Mouse (Mus musculus) midbrain, embryonic 16.5 days (tissue): ENCODE results near the gene Eps15l1. TPM values are rescaled to one million over a fixed set of nuclear protein-coding genes. Genes with fewer than 3 reads are reported as not detected.

Source experiments
- ATAC-seq: fragments of 200-750 bp; cut with Nextera tagmentation; 2 replicates; pipeline ENCODE4 v1.8.0; 2017; ENCODE audit warnings: moderate TSS enrichment
- H3K27ac ChIP-seq: fragments of 300-500 bp; sonication (generic); 2 replicates; pipeline ENCODE4 v1.5.1; 2014; ENCODE audit warnings: mild to moderate bottlenecking, low read length, mixed read lengths
- H3K27me3 ChIP-seq: fragments of 300-500 bp; sonication (generic); 2 replicates; pipeline ENCODE4 v1.6.1; 2014; ENCODE audit warnings: low read depth, low read length, mixed read lengths; ENCODE audit not compliant: control insufficient read depth, insufficient read depth
- H3K36me3 ChIP-seq: fragments of 300-500 bp; sonication (generic); 2 replicates; pipeline ENCODE4 v1.6.1; 2014; ENCODE audit warnings: mild to moderate bottlenecking, low read length, moderate library complexity, mixed read lengths; ENCODE audit not compliant: control insufficient read depth, insufficient read depth
- H3K4me1 ChIP-seq: fragments of 300-500 bp; sonication (generic); 2 replicates; pipeline ENCODE4 v1.6.1; 2014; ENCODE audit warnings: mild to moderate bottlenecking, low read length, mixed read lengths; ENCODE audit not compliant: control insufficient read depth, insufficient read depth
- H3K4me2 ChIP-seq: fragments of 300-500 bp; sonication (generic); 2 replicates; pipeline ENCODE4 v1.6.1; 2014; ENCODE audit warnings: mild to moderate bottlenecking, low read length, mixed read lengths
- H3K4me3 ChIP-seq: fragments of 300-500 bp; sonication (generic); 2 replicates; pipeline ENCODE4 v1.5.1; 2014; ENCODE audit warnings: low read depth, mild to moderate bottlenecking, low read length, moderate library complexity, mixed read lengths
- H3K9ac ChIP-seq: fragments of 300-500 bp; sonication (generic); 2 replicates; pipeline ENCODE4 v1.6.1; 2014; ENCODE audit warnings: low read depth, low read length, mixed read lengths
- H3K9me3 ChIP-seq: fragments of 300-500 bp; sonication (generic); replicated peaks from 2 replicates; pipeline ENCODE4 v1.6.1; 2014; ENCODE audit warnings: mild to moderate bottlenecking, low read length, mixed read lengths; ENCODE audit not compliant: control insufficient read depth, poor library complexity, severe bottlenecking
- WGBS: fragments of 180-500 bp; shearing (Covaris S2); extraction: QIAGEN DNeasy Blood & Tissue Kit; methylation state at CpG from one replicate; pipeline ENCODE4 v1.1.7; 2014; 5-methylcytosine and 5-hydroxymethylcytosine counted together
- polyA plus RNA-seq: library from polyadenylated mRNA; unstranded; fragments of >200 nt; fragmentation: Nextera tagmentation; extraction: Ambion mirVana; gene quantifications from 2 replicates; pipeline ENCODE4 v1.2.1, GENCODE M21; 2015

Eps15l1 gene
- polyA plus RNA-seq = 56.4 and 57.9 TPM in 2 replicates

GRCm38 (mm10) chr8:72421362-72422335, at the start of gene Eps15l1:
Eps15l1 (minus strand) TSS chr8:72421460.
- Histone ChIP-seq H3K9ac (peak within 1 kb of the TSS; percentile 86), H3K9me3 (no peaks in the 10 kb centered on the region), H3K4me2 (peak within 1 kb of the TSS; percentile 77), H3K4me1 (peaks cover 41% of the 10 kb centered on the region), H3K27ac (peak within 1 kb of the TSS; percentile 81), H3K27me3 (no peaks in the 10 kb centered on the region), H3K36me3 (no peaks in the 10 kb centered on the region), H3K4me3 (peak within 1 kb of the TSS; percentile 69)
- WGBS = 2% methylated on average over 48 of the region's 48 CpGs
- ATAC-seq = peak; percentile 98

GRCm38 (mm10) chr8:72470684-72471083, 49.4 kb upstream of the Eps15l1 start:
- no peak overlapping the region for H3K27ac ChIP-seq
- no peak overlapping the region for H3K4me2 ChIP-seq
- ATAC-seq = no peak
- H3K9me3 ChIP-seq = no peaks in the 10 kb centered on the region
- WGBS = 98% methylated on average over 7 of the region's 7 CpGs
- no peak overlapping the region for H3K4me3 ChIP-seq
- H3K4me1 ChIP-seq = peaks cover 13% of the 10 kb centered on the region
- H3K27me3 ChIP-seq = no peaks in the 10 kb centered on the region
- H3K9ac ChIP-seq = no peak overlapping the region
- H3K36me3 ChIP-seq = peaks cover 58% of the 10 kb centered on the region

GRCm38 (mm10) chr8:72469984-72470383, 48.7 kb upstream of the Eps15l1 start:
- Histone ChIP-seq H3K27me3 (no peaks in the 10 kb centered on the region), H3K9ac (no peak overlapping the region), H3K9me3 (no peaks in the 10 kb centered on the region), H3K36me3 (peaks cover 63% of the 10 kb centered on the region), H3K4me2 (no peak overlapping the region), H3K4me3 (no peak overlapping the region), H3K27ac (no peak overlapping the region), H3K4me1 (peaks cover 12% of the 10 kb centered on the region)
- whole genome bisulfite sequencing = 98% methylated on average over 8 of the region's 8 CpGs
- ATAC-seq = no peak

GRCm38 (mm10) chr8:72469243-72469642, 48.0 kb upstream of the Eps15l1 start:
- Histone ChIP-seq H3K36me3 (peaks cover 68% of the 10 kb centered on the region), H3K9ac (no peak overlapping the region), H3K9me3 (no peaks in the 10 kb centered on the region), H3K27ac (no peak overlapping the region), H3K4me2 (no peak overlapping the region), H3K4me3 (no peak overlapping the region), H3K4me1 (peaks cover 11% of the 10 kb centered on the region), H3K27me3 (no peaks in the 10 kb centered on the region)
- ATAC-seq = no peak
- 92% methylated on average over 2 of the region's 2 CpGs for WGBS

- H3K4me3 ChIP-seq = no peak overlapping the region
- no peak overlapping the region for H3K9ac ChIP-seq
- H3K27ac ChIP-seq = no peak overlapping the region
- H3K4me1 ChIP-seq = no peaks in the 10 kb centered on the region
- WGBS = 96% methylated on average over 10 of the region's 10 CpGs
- no peak overlapping the region for H3K4me2 ChIP-seq
- H3K36me3 ChIP-seq = peaks cover 84% of the 10 kb centered on the region
- no peaks in the 10 kb centered on the region for H3K27me3 ChIP-seq
- ATAC-seq = no peak
- no peaks in the 10 kb centered on the region for H3K9me3 ChIP-seq
Observed at GRCm38 (mm10) chr8:72464211-72464610, 43.0 kb upstream of the Eps15l1 start.

- H3K36me3 ChIP-seq = peaks cover 63% of the 10 kb centered on the region
- H3K9ac ChIP-seq = no peak overlapping the region
- no peaks in the 10 kb centered on the region for H3K9me3 ChIP-seq
- no peak overlapping the region for H3K4me2 ChIP-seq
- H3K27ac ChIP-seq = no peak overlapping the region
- ATAC-seq = no peak
- no peaks in the 10 kb centered on the region for H3K4me1 ChIP-seq
- H3K27me3 ChIP-seq = no peaks in the 10 kb centered on the region
- H3K4me3 ChIP-seq = no peak overlapping the region
- 92% methylated on average over 4 of the region's 4 CpGs for WGBS
Observed at GRCm38 (mm10) chr8:72459881-72460533, 38.7 kb upstream of the Eps15l1 start.

- no peak overlapping the region for H3K4me3 ChIP-seq
- no peak overlapping the region for H3K9ac ChIP-seq
- no peaks in the 10 kb centered on the region for H3K27me3 ChIP-seq
- no peak for ATAC-seq
- 88% methylated on average over 6 of the region's 6 CpGs for WGBS
- H3K4me2 ChIP-seq = no peak overlapping the region
- no peaks in the 10 kb centered on the region for H3K9me3 ChIP-seq
- no peak overlapping the region for H3K27ac ChIP-seq
- no peaks in the 10 kb centered on the region for H3K4me1 ChIP-seq
- peaks cover 60% of the 10 kb centered on the region for H3K36me3 ChIP-seq
Observed at GRCm38 (mm10) chr8:72458457-72458856, 37.2 kb upstream of the Eps15l1 start.

- Histone ChIP-seq H3K4me3 (no peak overlapping the region), H3K36me3 (peaks cover 59% of the 10 kb centered on the region), H3K27ac (no peak overlapping the region), H3K4me1 (no peaks in the 10 kb centered on the region), H3K4me2 (no peak overlapping the region), H3K27me3 (no peaks in the 10 kb centered on the region), H3K9ac (no peak overlapping the region), H3K9me3 (no peaks in the 10 kb centered on the region)
- no peak for ATAC-seq
- WGBS = 93% methylated on average over 3 of the region's 3 CpGs
Observed at GRCm38 (mm10) chr8:72457806-72458205, 36.5 kb upstream of the Eps15l1 start.

GRCm38 (mm10) chr8:72455317-72455716, 34.1 kb upstream of the Eps15l1 start:
- Histone ChIP-seq H3K4me2 (no peak overlapping the region), H3K27me3 (no peaks in the 10 kb centered on the region), H3K9ac (no peak overlapping the region), H3K4me3 (no peak overlapping the region), H3K9me3 (no peaks in the 10 kb centered on the region), H3K4me1 (no peaks in the 10 kb centered on the region), H3K36me3 (peaks cover 39% of the 10 kb centered on the region), H3K27ac (no peak overlapping the region)
- no peak for ATAC-seq
- WGBS = 94% methylated on average over 4 of the region's 4 CpGs
